Mouse (Mus musculus) erythroblast, embryonic 14.5 days (primary cell): ENCODE measurements around the gene Nudt21.

ENCODE experiments used
- GATA1 ChIP-seq: IDR thresholded peaks from 2 replicates; pipeline ENCODE4 v1.6.1; 2012; ENCODE audit warnings: low read length, inconsistent platforms, mixed read lengths
- TAL1 ChIP-seq: IDR thresholded peaks from 3 replicates; pipeline ENCODE4 v1.6.1; 2012; ENCODE audit warnings: low read length, inconsistent platforms, mixed read lengths

DNA sequence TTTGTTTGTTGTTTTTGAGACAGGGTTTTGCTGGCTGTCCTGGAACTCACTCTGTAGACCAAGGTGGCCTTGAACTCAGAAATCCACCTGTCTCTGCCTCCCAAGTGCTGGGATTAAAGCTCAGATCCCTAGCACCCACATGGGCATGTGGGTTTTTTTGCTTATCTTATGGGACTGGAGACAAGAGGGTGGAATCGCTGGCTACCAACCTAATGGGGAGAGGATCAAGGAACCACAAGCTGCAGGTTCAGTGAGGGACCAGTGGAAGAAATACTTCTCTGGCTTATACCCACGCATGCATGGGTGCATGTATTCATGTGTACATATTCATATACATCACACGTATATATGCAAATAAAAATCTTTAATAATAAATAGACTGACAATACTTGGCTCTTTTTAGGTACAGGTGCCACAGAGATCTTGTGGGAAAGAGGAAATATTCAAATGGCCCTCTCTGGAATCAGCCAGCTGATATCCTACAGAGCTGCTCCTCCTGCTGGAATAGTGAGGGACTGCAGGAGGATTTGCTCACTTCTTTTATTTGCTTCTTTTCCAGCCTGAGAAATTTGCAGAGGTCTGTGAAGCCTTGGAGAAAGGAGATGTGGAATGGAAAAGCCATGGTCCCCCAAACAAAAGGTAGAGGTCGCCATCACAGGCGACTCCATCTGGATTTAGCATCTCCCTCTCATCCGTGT lies 20.5 kb upstream of the Nudt21 start:
- no peak for TF ChIP-seq GATA1
- TF ChIP-seq TAL1 = no peak
